Mouse (Mus musculus): ENCODE data around the gene Btf3l4.

DNA sequence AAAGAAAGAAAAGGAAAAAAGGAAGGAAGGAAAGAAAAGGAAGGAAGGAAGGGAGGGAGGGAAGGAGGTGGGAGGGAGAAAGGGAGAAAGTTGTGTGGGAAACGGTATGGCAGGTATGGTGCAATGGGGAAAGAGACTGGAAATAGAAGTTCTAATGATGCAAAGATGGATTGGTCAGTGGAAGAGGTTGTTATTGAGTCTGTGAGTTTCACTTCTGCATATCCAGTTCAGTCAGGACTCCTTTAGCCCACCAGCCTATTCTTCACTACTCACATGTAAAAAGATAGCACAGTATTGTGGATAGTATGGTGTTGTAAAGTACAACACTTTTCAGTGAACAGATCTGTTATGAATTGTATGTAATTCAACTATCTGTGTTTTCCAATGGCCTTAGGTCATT lies 42.9 kb downstream of the Btf3l4 start:
- TF ChIP-seq MAFK (IDR thresholded peaks at IDR 0.05; ENCODE audit: insufficient read depth, low read depth, low read length), result no peak
- TF ChIP-seq ZNF384 (IDR thresholded peaks at IDR 0.05; ENCODE audit: low read depth, low read length), result no peak
- TF ChIP-seq ZC3H11A (IDR thresholded peaks at IDR 0.05; ENCODE audit: borderline replicate concordance, low read depth, low read length), result no peak
